Mouse (Mus musculus) kidney, postnatal 36 days (tissue): ENCODE data around the gene Reg3d.
A peak's percentile ranks its signal among the peaks of the same experiment; 100 is the strongest.
"Not testable (repeated sequence)": the region's sequence is repeated elsewhere in the genome, so short reads cannot be mapped to it uniquely, and the experiment has no call there.

Experiments
- DNase-seq, 2 experiments: peaks; one replicate each; pipeline ENCODE4 v3.0.0; 2021 to 2022; ENCODE audit warnings: mixed read lengths in 2 of 2

The Reg3d gene

DNA sequence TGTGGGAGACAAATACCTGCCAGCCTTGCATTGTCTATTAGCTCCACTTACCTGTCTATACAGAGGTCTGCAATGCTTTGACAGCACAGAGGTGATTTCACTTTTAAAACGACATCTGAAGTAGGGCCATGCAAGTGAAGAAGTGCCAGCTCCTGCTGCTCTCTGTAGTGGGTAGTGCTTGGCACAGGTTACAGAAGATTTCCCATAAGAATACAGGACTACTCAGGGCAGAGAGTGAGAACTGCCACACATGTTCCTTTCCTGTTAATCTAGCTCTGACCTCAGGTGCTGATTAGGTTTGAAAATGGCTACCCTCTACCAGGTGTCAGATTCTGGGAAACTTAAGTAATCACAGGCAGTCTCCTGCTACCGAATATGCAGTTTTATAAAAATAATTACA lies at the start of gene Reg3d:
Gene Reg3d (minus strand): TSS at position 101 of the 400 bp plus-strand sequence.
- DNase-seq, result no peak

DNA sequence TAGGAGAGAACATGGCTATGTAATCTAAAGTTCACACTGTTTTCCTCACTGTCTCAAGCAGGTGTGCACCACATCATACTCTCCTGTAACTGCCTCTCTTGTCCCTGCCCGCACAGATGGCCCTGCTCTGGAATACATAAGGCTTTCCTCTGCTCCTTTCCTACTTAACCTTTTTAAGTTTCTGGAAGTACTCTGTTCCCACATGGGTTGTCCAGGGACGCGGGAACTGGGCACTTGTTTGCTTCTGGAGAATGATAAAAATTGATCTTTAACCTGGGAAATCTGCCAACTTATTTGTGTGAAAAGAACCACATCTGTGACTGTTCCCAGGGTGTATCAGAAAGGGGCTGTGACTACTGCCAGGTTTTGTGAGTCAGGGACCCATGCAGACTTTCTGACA lies 46.8 kb upstream of the Reg3d start:
- no peak for DNase-seq

- DNase-seq, result not testable (repeated sequence)
Measured at GRCm38 (mm10) chr6:78422411-78422810, 43.7 kb upstream of the Reg3d start, which contains the start of gene Reg1. Gene Reg1 (plus strand): TSS chr6:78422711.

- DNase-seq, result not testable (repeated sequence)
Measured at GRCm38 (mm10) chr6:78395323-78395722, 16.7 kb upstream of the Reg3d start, which contains the start of gene Reg2. Gene Reg2 (plus strand): TSS chr6:78395623.

GRCm38 (mm10) chr6:78385609-78386008 lies 6.9 kb upstream of the Reg3d start:
- no peak for DNase-seq

DNA sequence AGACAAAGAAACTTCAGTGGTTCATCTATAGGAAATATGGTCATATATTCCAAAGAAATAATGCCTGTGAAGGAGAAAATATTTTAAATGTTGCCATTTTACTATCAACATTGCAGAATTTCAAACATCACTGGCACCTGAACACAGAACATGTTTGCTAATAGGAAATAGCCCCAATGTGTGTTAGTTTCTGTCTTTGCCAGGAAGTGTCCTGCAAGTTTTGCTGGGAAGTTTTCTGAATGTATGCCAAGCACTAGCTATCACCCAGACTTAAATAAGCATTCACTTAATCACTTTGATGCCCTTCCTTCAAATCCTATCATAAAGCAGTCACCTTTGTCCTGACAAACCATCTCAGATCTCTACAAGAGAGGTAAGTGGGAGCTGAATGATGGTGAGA lies 1.7 kb upstream of the Reg3d start, which contains the start of gene Reg3a:
Gene Reg3a (plus strand): TSS at position 301 of the 400 bp plus-strand sequence.
- DNase-seq, result no peak

GRCm38 (mm10) chr6:78370357-78370756 lies 8.3 kb downstream of the Reg3d start, which contains the start of gene Reg3b:
Gene Reg3b (plus strand): TSS chr6:78370657.
- no peak for DNase-seq

DNA sequence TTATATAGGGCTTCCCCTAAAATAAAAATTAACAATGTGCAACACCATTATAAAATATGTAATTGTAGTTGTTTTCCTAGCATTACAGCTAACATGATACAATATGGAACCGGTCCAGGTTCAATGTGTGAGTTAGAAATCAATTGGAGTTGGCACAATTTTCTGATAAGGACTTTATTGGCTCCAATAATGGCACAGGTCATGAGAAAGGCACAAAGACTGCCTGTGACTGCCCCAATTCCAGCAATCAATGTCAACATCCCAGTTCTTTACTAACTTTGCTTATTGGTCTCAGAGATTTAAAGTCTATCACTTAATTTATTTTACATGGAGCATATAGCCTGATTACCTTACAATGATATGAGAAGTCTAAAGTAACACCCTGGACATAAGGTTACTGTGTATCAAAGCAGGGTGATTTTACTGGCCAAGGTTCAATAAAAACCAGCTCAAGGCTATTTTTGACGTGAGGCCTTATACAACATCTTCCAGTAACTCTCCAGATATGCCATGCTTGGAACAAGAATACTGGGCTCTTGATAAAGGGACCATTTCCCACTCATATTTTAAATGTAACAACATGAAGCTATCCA lies 16.6 kb downstream of the Reg3d start:
- DNase-seq, result no peak

DNA sequence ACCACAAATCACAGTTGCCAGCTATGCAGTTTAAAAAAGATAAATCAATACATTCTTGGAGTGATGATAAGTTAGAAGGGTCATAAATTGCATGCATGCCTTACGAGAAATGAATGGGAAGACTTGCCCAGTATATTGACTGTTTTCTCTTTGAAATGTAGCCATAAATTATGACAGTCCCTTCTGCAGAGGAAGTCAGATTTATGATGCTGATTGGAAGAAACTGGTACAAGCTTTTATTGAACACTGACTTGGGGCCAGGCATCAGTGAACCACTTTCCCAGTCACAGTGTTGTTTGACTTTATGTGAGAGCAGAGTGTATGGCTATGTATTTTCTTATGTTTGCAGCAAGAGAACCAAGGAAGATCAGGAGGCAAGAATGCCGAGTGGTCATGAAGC lies 37.0 kb downstream of the Reg3d start:
- no peak for DNase-seq

DNA sequence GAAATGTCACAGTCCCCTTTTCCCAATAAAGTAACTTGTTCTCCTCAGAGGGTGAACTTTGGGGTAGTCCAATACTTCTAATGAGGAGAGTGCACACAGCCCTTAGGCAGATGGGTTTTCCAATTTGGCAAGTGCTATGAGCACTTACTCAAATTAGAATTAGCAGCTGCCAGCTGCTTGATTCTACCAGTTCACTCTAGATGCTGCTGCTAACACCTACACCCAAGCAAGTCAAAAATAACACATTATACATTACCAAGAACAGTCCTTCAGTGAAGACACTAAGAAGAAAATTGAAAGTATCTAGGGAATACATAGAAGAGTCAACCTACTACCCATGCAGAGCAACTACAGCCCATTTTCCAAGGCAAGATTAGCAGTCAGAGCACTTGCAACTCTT lies 38.4 kb downstream of the Reg3d start:
- DNase-seq, result no peak

- DNase-seq, result peak in 1 of 2 experiments; percentile 1
Measured at GRCm38 (mm10) chr6:78331919-78332569, 46.6 kb downstream of the Reg3d start.

DNA sequence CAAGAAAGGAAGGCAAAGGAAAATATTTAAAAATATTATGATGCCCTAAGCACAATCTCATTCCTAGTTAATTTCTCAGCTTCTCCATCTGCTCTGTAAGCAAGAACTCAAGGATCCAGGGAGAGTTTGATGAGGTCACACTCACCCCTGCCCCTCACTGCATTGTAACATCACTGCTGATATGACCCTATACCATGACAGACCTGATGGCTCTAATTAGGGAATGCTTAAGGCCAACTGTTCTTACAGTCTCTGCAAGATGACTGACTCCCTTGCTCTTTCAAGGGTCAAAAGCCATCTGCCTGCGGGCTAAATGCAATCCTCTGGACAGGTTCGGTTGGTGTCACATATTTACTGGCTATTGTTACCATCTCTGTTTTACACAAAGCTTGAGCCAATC lies 49.5 kb downstream of the Reg3d start:
- no peak for DNase-seq

DNA sequence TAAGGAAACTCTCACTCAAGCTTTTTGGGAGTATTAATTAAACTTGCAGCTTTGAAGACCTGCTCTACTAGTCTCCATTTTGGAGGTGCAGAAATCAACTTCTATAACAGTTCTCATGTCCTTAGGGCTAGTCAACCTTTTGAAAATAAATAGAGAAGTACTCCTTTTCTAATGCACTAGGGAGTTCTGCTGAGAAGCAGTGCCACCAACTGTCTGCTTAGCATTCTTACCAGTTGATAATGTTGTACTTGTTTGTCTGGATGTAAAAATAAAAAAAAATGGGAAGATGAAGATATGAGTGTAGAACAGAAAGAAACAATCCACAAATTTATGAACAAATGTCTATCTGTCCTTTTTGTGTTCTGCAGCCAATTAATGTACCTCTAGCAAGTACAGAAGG lies 50.9 kb downstream of the Reg3d start:
- no peak for DNase-seq
